Mouse (Mus musculus): ENCODE data around the gene Daw1.

GRCm38 (mm10) chr1:83150227-83150626 lies 9.3 kb upstream of the Daw1 start:
- TF ChIP-seq CTCF (IDR thresholded peaks at IDR 0.05; ENCODE audit: borderline replicate concordance, extremely low read depth, insufficient read depth, insufficient read length) (no peak; the same call in 1 of the 2 replicates), POLR2A (IDR thresholded peaks at IDR 0.05; ENCODE audit: borderline replicate concordance, extremely low read depth, insufficient read depth, insufficient read length, poor library complexity, severe bottlenecking) (no peak)

Data from brain, embryonic 14.5 days (tissue).